Mouse (Mus musculus) neural tube, embryonic 15.5 days (tissue): ENCODE measurements around the gene Sept9. TPM values are rescaled to one million over a fixed set of nuclear protein-coding genes. Genes with fewer than 3 reads are reported as not detected.

Experiments
- ATAC-seq: fragments of 200-750 bp; cut with Nextera tagmentation; 2 replicates; pipeline ENCODE4 v1.8.0; 2017; ENCODE audit warnings: mild to moderate bottlenecking, moderate TSS enrichment, moderate library complexity; ENCODE audit not compliant: low FRiP score
- H3K27ac ChIP-seq: fragments of 300-500 bp; sonication (generic); replicated peaks from 2 replicates; pipeline ENCODE4 v1.5.1; 2015; ENCODE audit warnings: mild to moderate bottlenecking, inconsistent platforms
- H3K27me3 ChIP-seq: fragments of 300-500 bp; sonication (generic); replicated peaks from 2 replicates; pipeline ENCODE4 v1.6.1; 2015; ENCODE audit warnings: inconsistent platforms
- H3K36me3 ChIP-seq: fragments of 300-500 bp; sonication (generic); 2 replicates; pipeline ENCODE4 v1.6.1; 2015; ENCODE audit warnings: inconsistent platforms
- H3K4me1 ChIP-seq: fragments of 300-500 bp; sonication (generic); 2 replicates; pipeline ENCODE4 v1.6.1; 2015; ENCODE audit warnings: inconsistent platforms
- H3K4me2 ChIP-seq: fragments of 300-500 bp; sonication (generic); 2 replicates; pipeline ENCODE4 v1.6.1; 2015; ENCODE audit warnings: inconsistent platforms, mild to moderate bottlenecking, moderate library complexity
- H3K4me3 ChIP-seq: fragments of 300-500 bp; sonication (generic); replicated peaks from 2 replicates; pipeline ENCODE4 v1.5.1; 2015; ENCODE audit warnings: mild to moderate bottlenecking, inconsistent platforms
- H3K9ac ChIP-seq: fragments of 300-500 bp; sonication (generic); replicated peaks from 2 replicates; pipeline ENCODE4 v1.6.1; 2015; ENCODE audit warnings: mild to moderate bottlenecking, inconsistent platforms
- H3K9me3 ChIP-seq: fragments of 300-500 bp; sonication (generic); replicated peaks from 2 replicates; pipeline ENCODE4 v1.6.1; 2016; ENCODE audit warnings: inconsistent platforms
- WGBS: fragments of 180-500 bp; shearing (Covaris S2); methylation state at CpG from one replicate; pipeline ENCODE4 v1.1.7; 2015; ENCODE audit warnings: mixed read lengths; 5-methylcytosine and 5-hydroxymethylcytosine counted together
- polyA plus RNA-seq: library from polyadenylated mRNA; unstranded; fragments of >200 nt; fragmentation: Nextera tagmentation; extraction: Ambion mirVana; gene quantifications from 2 replicates; pipeline ENCODE4 v1.2.1, GENCODE M21; 2015

Sept9 gene
- polyA plus RNA-seq, 1 experiment from 2014 or later, result 92.2 TPM

GRCm38 (mm10) chr11:117330076-117330950 is 130.9 kb downstream of the Sept9 start:
- no peaks in the 10 kb centered on the region for H3K36me3 ChIP-seq
- H3K9me3 ChIP-seq, result no peaks in the 10 kb centered on the region
- peaks cover 74% of the 10 kb centered on the region for H3K4me1 ChIP-seq
- no peak overlapping the region for H3K4me3 ChIP-seq
- 72% methylated on average over 12 of the region's 12 CpGs for WGBS
- H3K9ac ChIP-seq, result no peak overlapping the region
- H3K27me3 ChIP-seq, result no peaks in the 10 kb centered on the region
- H3K4me2 ChIP-seq, result peak overlapping the region; percentile 73
- no peak for ATAC-seq
- H3K27ac ChIP-seq, result peak overlapping the region; percentile 97

DNA sequence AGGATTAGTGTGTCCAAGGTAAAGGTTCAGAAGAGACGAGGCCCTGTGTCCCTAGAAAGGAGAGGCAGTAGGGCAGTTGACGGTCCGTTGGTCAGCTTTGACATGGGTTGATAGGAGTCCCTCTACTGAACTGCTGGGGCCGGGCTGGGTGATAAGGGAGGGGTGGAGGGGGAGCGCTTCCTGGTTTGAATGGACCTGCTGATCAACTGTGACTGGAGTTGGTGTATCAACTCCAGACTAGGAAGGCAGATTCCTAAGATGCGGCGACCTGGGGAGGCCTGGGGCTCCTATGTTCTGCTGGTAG is 131.4 kb downstream of the Sept9 start:
- Histone ChIP-seq H3K27ac (peak overlapping the region; percentile 97), H3K4me2 (peak overlapping the region; percentile 73), H3K27me3 (no peaks in the 10 kb centered on the region), H3K36me3 (no peaks in the 10 kb centered on the region), H3K4me3 (no peak overlapping the region), H3K9ac (0 out of 2 replicates have a peak overlapping the region, but pooled peaks have one; percentile 83), H3K9me3 (no peaks in the 10 kb centered on the region), H3K4me1 (peaks cover 75% of the 10 kb centered on the region)
- no peak for ATAC-seq
- 41% methylated on average over 7 of the region's 7 CpGs for WGBS

DNA sequence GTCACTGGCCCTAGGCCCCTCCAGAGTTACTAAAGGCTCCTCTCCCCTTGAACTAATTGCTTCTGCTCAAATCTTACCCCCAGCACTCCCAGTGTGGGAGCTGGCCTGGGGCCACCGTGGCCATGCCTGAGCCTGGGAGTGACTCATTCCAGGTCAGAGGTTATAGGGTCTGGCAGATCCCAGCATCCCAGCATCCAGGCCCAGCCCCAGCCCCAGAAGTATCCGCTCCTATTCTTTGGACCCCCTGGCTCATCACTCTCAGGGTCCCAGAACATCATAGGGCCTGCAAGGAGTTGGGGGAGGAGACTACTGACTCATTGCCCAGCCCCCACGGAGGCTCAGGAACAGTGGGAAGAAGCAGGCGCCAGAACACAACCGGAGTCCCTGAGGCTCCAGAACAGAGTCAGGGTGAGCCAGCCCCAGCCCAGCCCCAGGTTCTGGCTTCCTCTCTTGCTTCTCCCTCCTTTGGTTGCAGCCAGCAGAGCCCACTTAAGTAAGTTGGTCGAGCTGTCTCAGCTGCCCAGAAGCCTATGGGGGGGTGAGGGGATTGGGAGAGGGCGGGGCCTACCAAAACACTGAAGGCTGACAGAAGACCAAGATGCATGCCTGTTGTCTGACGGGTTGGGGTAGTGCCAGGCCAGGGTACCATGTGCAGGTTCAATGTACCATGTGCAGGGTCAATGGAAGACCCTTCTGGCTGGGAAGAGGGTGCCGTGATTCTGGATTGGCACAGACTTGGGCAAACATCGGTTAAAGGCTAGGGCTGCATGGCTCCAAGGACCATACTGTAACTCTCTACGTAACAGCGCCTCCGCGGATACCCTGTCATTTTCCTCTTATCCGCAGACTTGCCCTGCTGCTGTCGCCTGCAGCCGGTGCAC is 132.1 kb downstream of the Sept9 start:
- H3K4me1 ChIP-seq, result peaks cover 74% of the 10 kb centered on the region

DNA sequence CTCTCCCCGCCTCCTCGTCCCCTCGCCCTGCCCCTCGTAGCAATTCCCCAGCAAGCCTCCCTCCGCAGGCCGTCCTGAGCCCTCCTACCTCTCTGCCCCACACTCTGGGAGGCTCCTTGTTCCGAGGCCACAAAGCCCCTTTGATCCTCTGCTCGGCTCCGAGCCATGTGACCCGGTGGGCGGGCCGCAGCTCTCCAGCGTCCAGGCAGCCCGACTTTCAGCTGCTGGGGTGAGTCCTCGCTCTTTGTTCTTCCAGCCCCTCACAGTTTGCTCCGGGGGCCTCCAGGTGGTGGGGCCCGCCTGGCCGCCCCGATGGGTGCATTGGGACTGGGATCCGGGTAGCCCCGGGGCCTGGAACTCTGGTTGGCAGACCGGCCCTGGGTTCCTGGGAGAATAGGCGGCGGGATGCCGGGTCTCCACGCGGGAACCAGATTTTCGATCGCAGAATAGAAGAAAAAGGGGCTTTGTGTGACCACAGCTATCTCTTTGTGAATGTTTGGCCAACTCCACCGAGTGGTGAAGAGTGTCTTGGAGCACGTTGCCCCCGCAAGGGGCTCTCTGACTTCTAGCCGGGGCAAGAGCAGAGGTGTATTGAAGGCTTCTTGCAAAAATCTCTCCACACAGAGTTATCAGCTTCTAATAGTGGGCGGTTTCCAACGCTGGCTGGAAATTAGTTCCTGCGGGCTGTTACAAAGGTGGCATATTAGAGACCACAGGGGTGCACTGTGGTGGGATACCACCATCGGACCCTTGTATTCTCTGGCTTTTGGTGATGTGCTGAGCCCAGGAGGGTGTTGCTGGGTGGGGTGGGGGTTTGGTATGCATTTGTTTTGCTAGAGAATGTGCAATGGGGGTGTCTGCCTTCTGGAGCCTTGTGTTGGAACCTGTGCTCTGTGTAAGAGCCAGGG is 133.0 kb downstream of the Sept9 start:
- peak overlapping the region; percentile 73 for H3K4me2 ChIP-seq
- peaks cover 68% of the 10 kb centered on the region for H3K4me1 ChIP-seq
- no peaks in the 10 kb centered on the region for H3K9me3 ChIP-seq
- H3K27ac ChIP-seq, result peak overlapping the region; percentile 97
- peak overlapping the region; percentile 67 for H3K4me3 ChIP-seq
- H3K9ac ChIP-seq, result peak overlapping the region; percentile 83
- H3K27me3 ChIP-seq, result no peaks in the 10 kb centered on the region
- under 1% methylated on average over 35 of the region's 37 CpGs for WGBS
- no peaks in the 10 kb centered on the region for H3K36me3 ChIP-seq
- peak; percentile 90 for ATAC-seq

More for the DNA sequence above, 132.1 kb downstream of the Sept9 start:
- Histone ChIP-seq H3K27ac (peak overlapping the region; percentile 97), H3K27me3 (no peaks in the 10 kb centered on the region), H3K9me3 (no peaks in the 10 kb centered on the region), H3K4me2 (peak overlapping the region; percentile 73), H3K4me3 (peak overlapping the region; percentile 67), H3K36me3 (no peaks in the 10 kb centered on the region), H3K9ac (peak overlapping the region; percentile 83)
- ATAC-seq, result peak; percentile 55
- WGBS, result under 1% methylated on average over 16 of the region's 17 CpGs

GRCm38 (mm10) chr11:117333150-117333715 is 133.8 kb downstream of the Sept9 start:
- 0 out of 2 replicates have a peak, but pooled peaks have one; percentile 5 for ATAC-seq
- Histone ChIP-seq H3K4me1 (peaks cover 75% of the 10 kb centered on the region), H3K9ac (peak overlapping the region; percentile 83), H3K27me3 (no peaks in the 10 kb centered on the region), H3K4me3 (peak overlapping the region; percentile 67), H3K27ac (peak overlapping the region; percentile 97), H3K36me3 (no peaks in the 10 kb centered on the region), H3K9me3 (no peaks in the 10 kb centered on the region), H3K4me2 (peak overlapping the region; percentile 73)
- 12% methylated on average over 13 of the region's 13 CpGs for WGBS

DNA sequence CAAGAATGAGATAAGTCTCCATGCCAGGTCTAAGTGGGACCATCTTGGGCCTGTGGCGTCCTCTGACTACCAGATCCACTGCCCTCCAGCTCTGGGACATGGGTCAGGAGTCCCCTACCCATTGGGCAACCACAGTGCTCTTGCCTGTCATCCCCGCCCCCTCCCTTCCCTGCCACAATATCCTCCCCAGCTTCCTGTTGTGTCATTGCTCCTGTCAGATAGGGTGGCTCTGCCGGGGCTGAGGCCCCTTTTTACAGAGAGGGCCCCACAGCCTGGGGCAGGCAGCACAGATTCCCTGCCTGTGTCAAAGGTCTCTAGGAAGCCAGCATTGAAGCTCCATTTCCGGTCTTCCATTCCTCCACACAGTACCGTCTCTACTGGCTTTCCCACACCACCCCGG is 134.6 kb downstream of the Sept9 start:
- Histone ChIP-seq H3K9me3 (no peaks in the 10 kb centered on the region), H3K4me3 (peak overlapping the region; percentile 67), H3K4me1 (peaks cover 84% of the 10 kb centered on the region), H3K9ac (peak overlapping the region; percentile 83), H3K36me3 (no peaks in the 10 kb centered on the region), H3K4me2 (peak overlapping the region; percentile 73), H3K27ac (peak overlapping the region; percentile 97), H3K27me3 (no peaks in the 10 kb centered on the region)
- no peak for ATAC-seq
- WGBS, result 52% methylated on average over 6 of the region's 6 CpGs

GRCm38 (mm10) chr11:117335146-117335545 is 135.7 kb downstream of the Sept9 start:
- no peak for ATAC-seq
- 96% methylated on average over 2 of the region's 2 CpGs for WGBS
- H3K4me2 ChIP-seq, result peak overlapping the region; percentile 73; the same call in 1 of the 2 replicates
- no peak overlapping the region for H3K4me3 ChIP-seq
- no peak overlapping the region for H3K27ac ChIP-seq
- H3K4me1 ChIP-seq, result peaks cover 88% of the 10 kb centered on the region
- H3K27me3 ChIP-seq, result no peaks in the 10 kb centered on the region
- no peak overlapping the region for H3K9ac ChIP-seq
- H3K36me3 ChIP-seq, result no peaks in the 10 kb centered on the region
- H3K9me3 ChIP-seq, result no peaks in the 10 kb centered on the region

- H3K9me3 ChIP-seq, result no peaks in the 10 kb centered on the region
- no peak for ATAC-seq
- H3K36me3 ChIP-seq, result no peaks in the 10 kb centered on the region
- peaks cover 88% of the 10 kb centered on the region for H3K4me1 ChIP-seq
- H3K4me3 ChIP-seq, result no peak overlapping the region
- WGBS, result 83% methylated on average over 7 of the region's 7 CpGs
- no peak overlapping the region for H3K9ac ChIP-seq
- H3K27me3 ChIP-seq, result no peaks in the 10 kb centered on the region
- no peak overlapping the region for H3K4me2 ChIP-seq
- H3K27ac ChIP-seq, result no peak overlapping the region
Observed at GRCm38 (mm10) chr11:117336081-117336788, 136.8 kb downstream of the Sept9 start.

- ATAC-seq, result no peak
- Histone ChIP-seq H3K4me3 (no peak overlapping the region), H3K27ac (no peak overlapping the region), H3K9me3 (no peaks in the 10 kb centered on the region), H3K27me3 (no peaks in the 10 kb centered on the region), H3K9ac (no peak overlapping the region), H3K4me2 (no peak overlapping the region), H3K4me1 (peaks cover 84% of the 10 kb centered on the region), H3K36me3 (no peaks in the 10 kb centered on the region)
- WGBS, result 87% methylated on average over 9 of the region's 9 CpGs
Observed at GRCm38 (mm10) chr11:117337749-117338148, 138.3 kb downstream of the Sept9 start.

DNA sequence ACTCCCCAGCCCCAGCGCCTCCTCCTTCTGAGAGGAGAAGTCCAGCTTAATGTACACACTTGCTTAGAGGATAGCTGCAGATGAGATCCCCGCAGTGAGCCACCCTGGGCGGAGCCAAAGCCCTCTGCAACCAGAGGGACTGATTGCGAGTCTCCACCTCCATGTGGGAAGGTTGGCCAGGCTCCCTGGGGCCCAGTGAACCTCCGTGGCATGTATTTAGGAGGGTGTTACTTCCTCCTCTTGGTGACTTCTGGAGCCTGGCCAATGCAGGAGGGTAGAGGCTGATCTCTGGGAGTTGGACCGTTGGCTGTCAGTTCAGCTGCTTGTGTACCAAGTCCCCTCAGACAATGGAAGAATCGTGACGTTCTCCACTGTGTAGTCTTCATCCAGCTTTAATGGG is 139.0 kb downstream of the Sept9 start:
- no peak overlapping the region for H3K4me2 ChIP-seq
- no peaks in the 10 kb centered on the region for H3K9me3 ChIP-seq
- H3K36me3 ChIP-seq, result no peaks in the 10 kb centered on the region
- peaks cover 76% of the 10 kb centered on the region for H3K4me1 ChIP-seq
- 60% methylated on average over 8 of the region's 8 CpGs for WGBS
- no peak for ATAC-seq
- H3K27me3 ChIP-seq, result no peaks in the 10 kb centered on the region
- H3K27ac ChIP-seq, result 0 out of 2 replicates have a peak overlapping the region, but pooled peaks have one; percentile 77
- H3K9ac ChIP-seq, result no peak overlapping the region
- H3K4me3 ChIP-seq, result no peak overlapping the region
